Mouse (Mus musculus) hindbrain, postnatal 0 days (tissue): ENCODE data around the gene Ostf1. TPM values are rescaled to one million over a fixed set of nuclear protein-coding genes. Genes with fewer than 3 reads are reported as not detected.

Experiments
- ATAC-seq: fragments of 200-750 bp; cut with Nextera tagmentation; 2 replicates; pipeline ENCODE4 v1.8.0; 2017; ENCODE audit warnings: mild to moderate bottlenecking, moderate TSS enrichment, moderate library complexity
- DNase-seq: peaks from one replicate; pipeline ENCODE4 v3.0.0-alpha.2; 2015; ENCODE audit warnings: low spot score
- H3K27ac ChIP-seq: fragments of 300-500 bp; sonication (generic); 2 replicates; pipeline ENCODE4 v1.5.1; 2014; ENCODE audit warnings: mild to moderate bottlenecking
- H3K27me3 ChIP-seq: fragments of 300-500 bp; sonication (generic); 2 replicates; pipeline ENCODE4 v1.6.1; 2014; ENCODE audit warnings: low read length, mixed read lengths; ENCODE audit not compliant: insufficient read depth
- H3K36me3 ChIP-seq: fragments of 300-500 bp; sonication (generic); 2 replicates; pipeline ENCODE4 v1.6.1; 2014; ENCODE audit warnings: low read length, mixed read lengths; ENCODE audit not compliant: insufficient read depth
- H3K4me1 ChIP-seq: fragments of 300-500 bp; sonication (generic); 2 replicates; pipeline ENCODE4 v1.6.1; 2014; ENCODE audit warnings: antibody characterized with exemption, low read length, mixed read lengths; ENCODE audit not compliant: insufficient read depth
- H3K4me2 ChIP-seq: fragments of 300-500 bp; sonication (generic); 2 replicates; pipeline ENCODE4 v1.6.1; 2014; ENCODE audit warnings: low read depth, mild to moderate bottlenecking, low read length, moderate library complexity, mixed read lengths
- H3K4me3 ChIP-seq: fragments of 300-500 bp; sonication (generic); 2 replicates; pipeline ENCODE4 v1.5.1; 2014; ENCODE audit warnings: low read length
- H3K9ac ChIP-seq: fragments of 300-500 bp; sonication (generic); replicated peaks from 2 replicates; pipeline ENCODE4 v1.6.1; 2014; ENCODE audit warnings: mild to moderate bottlenecking, low read length, moderate library complexity, mixed read lengths
- H3K9me3 ChIP-seq: fragments of 300-500 bp; sonication (generic); 2 replicates; pipeline ENCODE4 v1.6.1; 2016; ENCODE audit warnings: low read length, mixed read lengths
- CTCF ChIP-seq: IDR thresholded peaks from 2 replicates; pipeline ENCODE4 v1.5.1; 2016; ENCODE audit warnings: antibody characterized with exemption, control low read depth, low read depth
- WGBS: fragments of 180-500 bp; shearing (Covaris S2); extraction: QIAGEN DNeasy Blood & Tissue Kit; methylation state at CpG from one replicate; pipeline ENCODE4 v1.1.7; 2014; 5-methylcytosine and 5-hydroxymethylcytosine counted together
- polyA plus RNA-seq: library from polyadenylated mRNA; unstranded; fragments of >200 nt; fragmentation: Nextera tagmentation; extraction: Ambion mirVana; gene quantifications from 2 replicates; pipeline ENCODE4 v1.2.1, GENCODE M21; 2015
- total RNA-seq: library from RNA; depleted of rRNA; stranded (reverse); fragments of >200 nt; gene quantifications from 2 replicates; pipeline ENCODE4 v1.2.3, GENCODE M21; 2014

Ostf1 gene
- total and polyA plus RNA-seq, 2 experiments from 2014 or later = 42.4 to 67.9 TPM

DNA sequence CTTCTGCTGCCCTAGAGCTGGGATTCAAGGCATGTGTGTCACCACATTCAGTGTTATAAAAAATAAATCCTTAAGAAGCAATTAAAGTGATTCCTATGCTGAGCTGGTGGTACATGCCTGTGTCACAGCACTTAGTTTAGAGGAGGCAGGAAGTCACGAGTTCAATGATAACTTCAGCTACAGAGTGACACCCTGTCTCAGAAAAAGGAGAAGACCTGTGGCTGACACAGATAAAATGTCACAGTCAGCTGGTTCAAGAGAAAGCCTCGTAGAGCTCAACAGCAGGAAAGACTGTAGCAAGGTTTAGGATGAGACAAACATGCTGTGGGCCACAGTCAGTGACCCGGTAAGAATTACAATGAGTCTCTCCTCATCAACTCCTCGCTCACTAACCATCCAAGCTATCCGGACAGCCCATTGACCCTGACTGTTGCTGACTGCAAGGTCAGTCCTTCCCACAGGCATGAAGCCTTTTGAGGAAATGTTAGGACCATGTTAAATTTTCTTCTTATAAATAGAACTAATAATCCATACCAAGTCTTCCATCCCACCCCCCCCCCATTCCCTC is 15.3 kb upstream of the Ostf1 start:
- Histone ChIP-seq H3K9ac (no peak overlapping the region), H3K4me1 (no peaks in the 10 kb centered on the region), H3K36me3 (no peaks in the 10 kb centered on the region), H3K4me3 (no peak overlapping the region), H3K9me3 (no peaks in the 10 kb centered on the region), H3K27me3 (no peaks in the 10 kb centered on the region), H3K27ac (no peak overlapping the region), H3K4me2 (no peak overlapping the region)
- WGBS = 52% methylated on average over 5 of the region's 5 CpGs
- TF ChIP-seq CTCF = no peak
- DNase-seq = no peak
- no peak for ATAC-seq

DNA sequence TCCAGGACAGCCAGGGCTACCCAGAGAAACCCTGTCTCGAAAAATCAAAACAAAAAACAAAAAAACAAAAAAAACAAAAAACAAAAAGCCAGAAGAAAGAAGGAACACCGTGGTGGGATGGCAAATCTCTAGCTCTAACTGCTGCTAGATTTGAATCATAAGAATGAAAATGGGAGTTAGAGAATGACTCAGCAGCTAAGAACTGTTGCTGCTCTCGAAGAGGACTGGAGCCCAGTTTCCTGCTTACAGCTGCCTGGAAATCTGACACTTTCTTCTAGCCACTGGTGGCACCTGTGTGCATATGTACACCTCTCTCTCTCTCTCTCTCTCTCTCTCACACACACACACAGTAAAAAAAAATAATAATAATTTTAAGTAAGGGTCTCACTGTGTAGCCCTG is 14.8 kb upstream of the Ostf1 start:
- TF ChIP-seq CTCF = no peak
- H3K9ac ChIP-seq = no peak overlapping the region
- no peaks in the 10 kb centered on the region for H3K27me3 ChIP-seq
- DNase-seq = no peak
- no peak overlapping the region for H3K4me3 ChIP-seq
- no peak for ATAC-seq
- H3K4me2 ChIP-seq = no peak overlapping the region
- no peak overlapping the region for H3K27ac ChIP-seq
- H3K36me3 ChIP-seq = no peaks in the 10 kb centered on the region
- 81% methylated on average over 3 of the region's 3 CpGs for WGBS
- no peaks in the 10 kb centered on the region for H3K9me3 ChIP-seq
- no peaks in the 10 kb centered on the region for H3K4me1 ChIP-seq

DNA sequence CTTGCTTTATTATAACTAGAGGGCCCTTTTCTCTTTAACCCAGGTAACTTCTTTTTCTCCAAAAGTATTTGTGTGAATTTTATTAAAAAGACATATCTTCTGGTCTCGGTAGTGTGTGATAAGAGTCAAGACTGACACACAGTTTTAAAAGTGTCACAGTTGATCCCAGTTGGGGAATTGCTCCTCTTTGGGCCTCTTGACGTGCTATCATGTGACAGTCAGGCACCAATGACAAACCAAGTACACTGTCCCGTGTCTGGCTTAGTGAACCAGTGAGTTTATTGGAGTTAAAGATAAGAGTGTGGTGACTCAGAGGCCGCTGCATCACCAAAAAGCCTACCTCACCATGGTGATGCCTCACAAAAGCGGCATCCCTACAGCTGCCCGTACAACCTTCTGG is 12.5 kb upstream of the Ostf1 start:
- Histone ChIP-seq H3K9ac (no peak overlapping the region), H3K4me2 (no peak overlapping the region), H3K36me3 (no peaks in the 10 kb centered on the region), H3K4me1 (no peaks in the 10 kb centered on the region), H3K9me3 (no peaks in the 10 kb centered on the region), H3K27ac (no peak overlapping the region), H3K27me3 (no peaks in the 10 kb centered on the region), H3K4me3 (no peak overlapping the region)
- ATAC-seq (no peak), DNase-seq (no peak)
- no peak for TF ChIP-seq CTCF
- 81% methylated on average over 6 of the region's 6 CpGs for WGBS

- no peak overlapping the region for H3K9ac ChIP-seq
- H3K4me1 ChIP-seq = no peaks in the 10 kb centered on the region
- no peaks in the 10 kb centered on the region for H3K27me3 ChIP-seq
- 39% methylated on average over 4 of the region's 4 CpGs for WGBS
- no peak overlapping the region for H3K4me3 ChIP-seq
- H3K27ac ChIP-seq = no peak overlapping the region
- no peaks in the 10 kb centered on the region for H3K36me3 ChIP-seq
- DNase-seq (no peak), ATAC-seq (no peak)
- H3K4me2 ChIP-seq = no peak overlapping the region
- no peaks in the 10 kb centered on the region for H3K9me3 ChIP-seq
- no peak for TF ChIP-seq CTCF
Observed at GRCm38 (mm10) chr19:18643411-18643810, 11.8 kb upstream of the Ostf1 start.

DNA sequence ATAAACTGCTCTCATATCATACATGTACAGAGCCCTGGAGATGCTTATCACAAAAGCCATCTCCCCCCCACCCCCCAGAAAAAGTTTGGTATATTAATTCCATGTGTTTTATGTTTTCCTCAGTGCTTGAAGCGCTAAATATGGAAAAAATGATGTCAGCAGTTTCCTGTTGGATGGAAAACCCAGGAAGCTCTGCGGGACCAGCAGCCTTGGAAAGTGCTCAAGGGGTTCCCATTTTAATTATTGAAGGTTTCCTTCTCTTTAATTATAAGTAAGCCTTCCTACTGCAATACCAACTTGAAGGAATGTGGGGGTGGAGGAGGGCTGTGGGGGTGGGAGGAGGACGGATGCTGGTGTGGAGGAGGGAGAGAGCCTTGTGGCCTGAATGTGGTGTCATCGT is 9.4 kb upstream of the Ostf1 start:
- no peak for TF ChIP-seq CTCF

DNA sequence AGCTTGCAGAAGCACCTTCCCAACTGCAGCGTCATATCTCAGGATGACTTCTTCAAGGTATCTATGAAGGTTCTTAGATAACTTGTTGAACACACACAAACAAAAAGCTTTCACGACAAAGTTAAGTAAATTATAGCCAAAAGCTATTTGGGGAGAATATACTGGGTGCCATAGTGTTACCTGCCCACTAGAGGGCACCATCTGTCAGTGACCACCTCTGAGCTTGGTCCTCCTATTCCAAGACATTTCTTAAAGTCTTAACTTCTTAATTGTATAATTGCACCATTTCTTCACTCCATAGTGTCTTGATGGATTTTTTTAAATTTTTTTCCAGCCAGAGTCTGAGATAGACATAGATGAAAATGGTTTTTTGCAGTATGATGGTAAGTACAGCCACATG is 7.9 kb upstream of the Ostf1 start:
- WGBS = 38% methylated on average over 2 of the region's 2 CpGs
- Histone ChIP-seq H3K4me3 (no peak overlapping the region), H3K9me3 (no peaks in the 10 kb centered on the region), H3K9ac (no peak overlapping the region), H3K27me3 (no peaks in the 10 kb centered on the region), H3K36me3 (no peaks in the 10 kb centered on the region), H3K4me2 (no peak overlapping the region), H3K27ac (no peak overlapping the region), H3K4me1 (no peaks in the 10 kb centered on the region)
- DNase-seq (no peak), ATAC-seq (no peak)
- peak; percentile 60 for TF ChIP-seq CTCF

More for the DNA sequence above, 9.4 kb upstream of the Ostf1 start:
- H3K9ac ChIP-seq = no peak overlapping the region
- no peaks in the 10 kb centered on the region for H3K9me3 ChIP-seq
- no peak overlapping the region for H3K4me2 ChIP-seq
- no peaks in the 10 kb centered on the region for H3K27me3 ChIP-seq
- no peak overlapping the region for H3K27ac ChIP-seq
- WGBS = 81% methylated on average over 4 of the region's 4 CpGs
- no peaks in the 10 kb centered on the region for H3K36me3 ChIP-seq
- no peaks in the 10 kb centered on the region for H3K4me1 ChIP-seq
- DNase-seq (no peak), ATAC-seq (no peak)
- no peak overlapping the region for H3K4me3 ChIP-seq

DNA sequence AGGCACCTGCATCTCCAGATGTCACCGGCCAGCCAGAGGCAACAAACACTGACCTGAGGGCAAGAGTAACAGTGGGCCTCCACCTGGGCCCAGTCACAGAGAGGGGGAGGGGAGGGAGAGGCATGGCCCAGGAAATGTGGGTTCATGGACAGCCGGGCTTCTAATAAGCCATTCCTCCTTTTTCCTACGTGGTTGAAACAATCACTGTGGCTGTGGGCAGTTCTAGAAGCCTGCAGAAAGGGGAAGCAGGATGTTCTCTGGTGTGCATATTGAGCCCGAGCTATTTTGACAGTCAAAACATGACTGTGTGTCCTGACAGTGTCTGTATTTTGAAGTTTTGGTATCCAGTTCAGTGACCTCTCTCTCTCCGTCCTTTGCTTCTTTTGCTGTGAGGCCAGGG is 7.3 kb upstream of the Ostf1 start:
- H3K4me1 ChIP-seq = no peaks in the 10 kb centered on the region
- no peak overlapping the region for H3K4me3 ChIP-seq
- H3K36me3 ChIP-seq = no peaks in the 10 kb centered on the region
- no peak overlapping the region for H3K27ac ChIP-seq
- H3K27me3 ChIP-seq = no peaks in the 10 kb centered on the region
- H3K9ac ChIP-seq = no peak overlapping the region
- DNase-seq (no peak), ATAC-seq (no peak)
- H3K9me3 ChIP-seq = no peaks in the 10 kb centered on the region
- 73% methylated on average over 5 of the region's 5 CpGs for WGBS
- TF ChIP-seq CTCF = no peak
- H3K4me2 ChIP-seq = no peak overlapping the region
